Mouse (Mus musculus) kidney, postnatal 4 days (tissue): ENCODE results near the gene Zfp64.
"Not testable (repeated sequence)": the region's sequence is repeated elsewhere in the genome, so short reads cannot be mapped to it uniquely, and the experiment has no call there.

Experiments
- DNase-seq, 2 experiments: peaks; one replicate each; pipeline ENCODE4 v3.0.0; 2021; ENCODE audit warnings: mixed read lengths in 2 of 2

The Zfp64 gene

GRCm38 (mm10) chr2:168892057-168892456 is 63.3 kb downstream of the Zfp64 start:
- DNase-seq, result no peak

DNA sequence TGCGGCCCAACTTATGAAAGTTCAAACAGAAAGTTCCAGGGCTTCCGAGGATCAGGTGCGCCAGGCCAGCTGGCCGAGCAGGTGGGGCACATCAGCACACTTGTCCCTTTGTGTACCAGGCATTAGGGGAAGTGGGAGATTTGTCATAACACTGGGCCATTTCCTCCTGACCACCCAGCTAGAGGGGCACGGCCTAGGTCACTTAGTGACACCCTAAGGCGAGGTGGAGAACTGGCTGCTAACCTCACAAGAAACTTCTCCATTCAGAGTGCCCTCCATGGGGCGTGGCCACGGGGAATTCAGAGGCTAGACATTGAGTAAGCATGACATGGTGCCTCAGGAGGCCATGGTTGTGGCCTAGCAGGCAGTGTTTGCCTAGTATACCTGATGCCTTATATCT is 70.7 kb downstream of the Zfp64 start:
- no peak for DNase-seq

DNA sequence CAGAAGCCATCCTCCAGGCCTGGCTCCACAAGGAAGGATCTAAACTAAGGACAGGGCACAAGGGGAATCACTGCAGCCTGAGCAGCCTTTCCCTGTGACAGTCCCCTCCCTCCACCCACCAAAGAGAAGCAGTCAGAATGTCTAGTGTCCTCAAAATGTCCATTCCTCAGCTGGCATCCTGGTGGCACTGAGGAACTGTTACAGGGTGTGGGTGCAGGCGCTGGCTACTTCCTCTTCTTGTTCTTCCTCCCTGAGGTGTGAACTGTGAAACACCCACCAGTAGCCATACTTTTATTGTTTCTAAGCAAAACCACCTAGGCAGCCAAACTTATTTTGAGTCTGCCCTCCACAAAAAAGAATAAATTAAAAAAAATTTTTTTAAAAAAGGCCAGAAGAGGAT is 72.4 kb downstream of the Zfp64 start:
- DNase-seq, result no peak

DNA sequence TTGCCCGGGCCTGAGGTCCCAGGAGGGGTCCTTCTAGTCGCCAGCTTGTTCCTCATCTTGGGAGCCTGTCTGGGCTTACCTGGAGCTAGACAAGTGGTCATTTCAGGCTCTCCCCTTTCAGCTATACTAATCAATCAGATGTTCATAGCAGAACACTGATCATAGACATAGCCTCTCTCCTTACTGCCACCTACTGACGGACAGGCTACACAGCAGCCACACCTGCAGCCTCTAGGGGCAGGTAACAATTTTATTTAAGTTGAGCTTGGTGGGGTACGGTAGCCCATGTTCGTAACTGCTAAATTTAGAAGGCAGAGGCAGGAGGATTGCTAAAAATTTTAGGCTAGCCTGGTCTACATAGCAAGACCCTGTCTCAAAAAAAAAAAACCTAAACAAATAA is 73.5 kb downstream of the Zfp64 start:
- DNase-seq, result peak; percentile 40 to 41

DNA sequence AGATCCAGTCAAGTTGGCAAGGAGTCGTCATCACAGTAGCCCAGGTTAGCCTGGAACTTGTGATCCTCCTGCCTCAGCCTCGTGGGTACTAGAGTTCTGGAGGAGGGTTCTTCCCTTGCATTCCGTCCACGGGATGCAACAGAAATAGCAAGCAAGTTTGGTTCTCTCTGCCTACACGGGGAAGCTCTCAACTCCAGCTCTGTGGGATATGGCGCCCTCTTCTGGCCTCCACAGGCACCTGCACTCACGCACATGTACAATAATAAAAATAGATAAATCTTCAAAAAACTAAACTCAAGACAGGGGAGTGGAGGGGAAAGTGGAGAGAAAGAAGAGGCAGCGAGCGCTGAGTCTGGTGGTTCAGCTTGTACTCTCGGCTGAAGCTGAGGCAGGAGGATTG is 75.8 kb downstream of the Zfp64 start:
- no peak for DNase-seq

GRCm38 (mm10) chr2:168878708-168879107 is 76.7 kb downstream of the Zfp64 start:
- no peak for DNase-seq

DNA sequence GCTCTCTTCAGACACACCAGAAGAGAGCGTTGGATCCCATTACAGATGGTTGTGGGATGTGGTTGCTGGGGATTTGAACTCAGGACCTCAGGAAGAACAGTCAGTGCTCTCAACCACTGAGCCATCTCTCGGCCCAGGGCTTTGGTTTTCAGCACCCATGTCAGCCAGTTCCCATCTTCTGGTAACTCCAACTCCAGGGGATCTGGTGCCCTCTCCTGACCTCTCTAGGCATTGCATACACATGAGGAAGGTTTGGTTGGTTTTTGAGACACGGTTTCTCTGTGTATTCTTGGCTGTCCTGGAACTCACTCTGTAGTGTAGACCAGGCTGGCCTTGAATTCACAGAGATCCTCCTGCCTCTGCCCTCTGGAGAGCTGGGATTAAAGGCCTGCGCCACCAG is 77.2 kb downstream of the Zfp64 start:
- DNase-seq, result peak in 1 of 2 experiments; percentile 22

- no peak for DNase-seq
These were observed 78.8 kb downstream of the Zfp64 start for GRCm38 (mm10) chr2:168876631-168877030.

DNA sequence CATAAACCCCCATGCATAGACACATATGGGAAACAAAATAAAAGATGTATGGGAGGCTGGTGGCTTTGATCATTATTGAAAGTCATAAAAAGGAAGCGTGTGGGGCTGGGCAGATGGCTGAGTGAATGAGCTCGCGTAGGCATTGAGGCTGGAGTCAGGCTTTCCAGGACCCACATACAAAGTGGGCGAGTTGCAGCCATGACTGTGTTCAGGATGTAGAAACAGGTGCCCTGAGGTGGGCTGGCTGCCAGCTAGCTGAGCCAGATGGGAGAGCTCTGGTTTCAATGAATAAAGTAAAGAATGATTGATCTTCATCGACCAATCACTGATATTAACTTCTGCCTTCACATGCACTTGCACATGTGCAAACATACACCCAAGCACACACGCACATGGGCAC is 80.9 kb downstream of the Zfp64 start:
- DNase-seq, result no peak

DNA sequence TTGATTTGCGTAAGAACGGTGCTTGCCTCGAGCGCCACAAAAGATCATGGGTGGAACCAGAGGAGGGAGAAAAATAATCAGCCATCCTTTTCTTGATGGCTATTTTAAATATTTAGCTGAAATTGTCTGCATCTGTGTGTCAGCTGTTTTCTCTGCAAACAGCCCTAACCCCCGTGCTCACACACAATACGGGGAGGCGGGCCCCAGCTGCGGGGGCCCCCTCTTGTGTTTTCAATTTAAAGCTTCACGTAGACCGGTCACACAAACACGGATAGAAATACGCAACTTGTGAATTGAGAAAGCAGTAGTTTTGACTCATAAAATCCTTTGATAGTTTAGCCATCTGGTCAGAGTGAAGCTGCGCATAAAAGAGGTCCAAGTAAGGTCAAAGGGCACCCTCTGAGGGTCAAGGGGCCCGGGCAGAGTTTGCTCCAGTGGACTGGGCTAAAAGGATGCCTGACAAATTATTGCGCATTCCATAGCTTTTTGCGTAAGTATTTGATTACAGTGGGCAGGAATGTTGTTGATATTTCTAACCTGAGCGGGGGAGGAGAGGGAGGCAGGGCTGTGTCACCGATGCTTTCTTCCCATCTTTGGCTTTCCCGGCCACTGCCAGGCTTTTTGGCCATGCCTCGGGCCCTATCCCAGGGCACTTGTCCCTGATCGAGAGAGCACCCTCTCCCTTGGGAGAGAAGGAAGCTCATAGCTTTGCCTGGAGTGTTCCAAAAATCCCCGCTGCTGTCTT is 83.4 kb downstream of the Zfp64 start:
- DNase-seq, result peak; percentile 25 to 41

GRCm38 (mm10) chr2:168870480-168870879 is 84.9 kb downstream of the Zfp64 start:
- DNase-seq, result peak; percentile 42 to 46

DNA sequence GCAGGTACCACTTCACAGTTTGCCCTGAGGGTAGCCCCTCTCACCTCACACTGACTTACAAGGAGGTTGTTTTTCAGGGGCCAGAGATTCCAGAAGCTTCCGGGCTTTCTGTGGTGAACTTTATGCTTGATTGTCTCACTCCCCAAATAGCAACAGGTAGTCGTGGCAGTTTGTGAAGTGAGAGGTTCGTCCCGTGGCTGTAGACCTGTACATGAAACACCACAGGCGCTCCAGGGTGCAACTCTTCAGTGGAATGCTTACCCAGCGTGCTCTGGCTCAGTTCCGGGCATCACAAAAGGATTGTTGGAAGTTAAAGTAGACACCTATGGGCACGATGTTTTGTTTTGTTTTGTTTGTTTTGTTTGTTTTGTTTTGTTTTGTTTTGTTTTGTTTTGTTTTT is 88.4 kb downstream of the Zfp64 start:
- DNase-seq, result no peak

GRCm38 (mm10) chr2:168866436-168866835 is 89.0 kb downstream of the Zfp64 start:
- DNase-seq, result no peak

DNA sequence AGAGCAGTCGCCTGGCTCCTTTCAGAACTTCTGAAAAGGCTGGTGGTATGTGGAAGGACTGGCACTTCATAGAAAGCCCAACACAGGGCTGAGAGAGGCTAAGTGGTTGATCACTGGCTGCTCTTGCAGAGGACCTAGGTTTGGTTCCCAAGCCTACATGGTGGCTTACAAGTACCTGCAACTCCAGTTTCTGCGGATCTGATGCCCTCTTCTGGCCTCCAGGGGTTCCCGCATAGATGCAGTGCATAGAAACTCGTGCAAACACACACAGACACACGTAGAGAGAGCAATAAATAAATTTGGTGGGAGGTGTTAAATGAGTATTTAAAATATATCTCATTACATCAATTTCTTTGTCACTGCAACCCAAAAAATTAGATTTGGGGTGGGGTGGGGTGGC is 90.5 kb downstream of the Zfp64 start:
- no peak for DNase-seq

- DNase-seq, result no peak
These were observed 92.7 kb downstream of the Zfp64 start for GRCm38 (mm10) chr2:168862694-168863093.

DNA sequence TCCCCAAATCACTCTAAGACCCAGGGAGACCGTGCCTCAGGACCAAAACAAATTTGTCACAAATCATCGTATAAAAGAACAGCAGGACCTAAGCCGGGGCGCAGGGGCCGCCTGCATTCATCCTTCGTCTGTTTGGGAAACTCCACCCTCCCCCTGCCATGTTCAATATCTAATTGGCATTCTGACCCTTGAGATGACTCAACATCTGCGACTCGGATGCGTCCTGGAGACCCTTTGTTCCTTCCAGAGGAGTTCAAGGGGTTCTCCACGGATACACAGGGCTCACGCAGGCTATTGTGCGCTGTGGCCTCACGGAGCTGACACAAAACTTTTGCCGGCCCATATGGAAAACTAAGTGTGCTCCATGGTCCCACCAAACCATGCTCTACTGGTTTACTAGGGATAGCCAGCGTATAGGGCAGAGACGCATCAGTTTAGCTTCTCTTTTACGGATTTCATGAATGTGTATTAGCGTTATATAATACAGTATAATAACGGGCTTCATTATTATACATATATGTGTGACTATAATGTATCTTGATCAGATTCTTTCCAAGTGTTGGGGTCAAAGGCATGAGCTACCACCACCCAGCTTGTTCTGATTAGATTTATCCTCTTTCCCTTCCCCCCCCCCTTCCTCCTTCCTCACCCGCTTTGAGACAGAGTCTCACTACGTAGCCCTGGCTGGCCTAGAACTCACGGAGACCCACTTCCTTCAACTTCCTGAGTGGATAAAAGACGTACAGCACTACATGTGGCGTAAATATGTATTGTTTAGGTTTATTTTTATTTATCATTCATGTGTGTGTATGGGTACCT is 94.3 kb downstream of the Zfp64 start:
- no peak for DNase-seq

DNA sequence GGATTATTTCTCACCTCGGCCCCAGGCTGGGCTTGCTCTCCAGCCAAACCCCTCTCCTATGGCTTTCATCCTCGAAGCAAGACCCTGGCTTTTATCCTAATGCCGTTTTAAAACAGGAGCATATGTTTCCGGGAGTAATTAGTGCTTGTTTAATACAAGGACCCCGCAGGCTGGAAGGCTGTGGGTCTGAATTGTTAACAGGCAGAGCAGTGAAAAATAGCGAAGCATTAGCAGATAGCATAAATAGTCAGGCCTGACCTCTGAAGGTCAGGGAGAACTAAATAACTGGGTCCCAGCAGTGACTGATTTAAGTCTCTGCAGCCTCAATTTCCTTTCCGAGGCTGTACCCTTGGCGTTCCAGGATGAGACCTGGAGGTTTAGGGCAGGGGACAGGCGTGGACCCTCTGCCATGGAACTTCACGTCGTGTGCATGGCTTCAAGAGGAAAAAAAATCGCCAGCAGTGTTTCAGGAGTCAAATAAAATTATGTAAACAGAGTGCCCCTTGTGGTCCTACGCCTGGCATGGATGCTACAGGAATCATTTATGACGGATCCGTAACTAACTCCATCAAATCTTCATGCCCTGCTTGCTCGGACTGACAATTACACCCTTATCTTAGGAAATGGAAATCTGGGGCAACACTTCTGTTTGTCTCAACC is 95.2 kb downstream of the Zfp64 start:
- no peak for DNase-seq

GRCm38 (mm10) chr2:168856638-168857037 is 98.7 kb downstream of the Zfp64 start:
- no peak for DNase-seq

GRCm38 (mm10) chr2:168854777-168855176 is 100.6 kb downstream of the Zfp64 start:
- DNase-seq, result no peak

GRCm38 (mm10) chr2:168853869-168854268 is 101.5 kb downstream of the Zfp64 start:
- not testable (repeated sequence) for DNase-seq

DNA sequence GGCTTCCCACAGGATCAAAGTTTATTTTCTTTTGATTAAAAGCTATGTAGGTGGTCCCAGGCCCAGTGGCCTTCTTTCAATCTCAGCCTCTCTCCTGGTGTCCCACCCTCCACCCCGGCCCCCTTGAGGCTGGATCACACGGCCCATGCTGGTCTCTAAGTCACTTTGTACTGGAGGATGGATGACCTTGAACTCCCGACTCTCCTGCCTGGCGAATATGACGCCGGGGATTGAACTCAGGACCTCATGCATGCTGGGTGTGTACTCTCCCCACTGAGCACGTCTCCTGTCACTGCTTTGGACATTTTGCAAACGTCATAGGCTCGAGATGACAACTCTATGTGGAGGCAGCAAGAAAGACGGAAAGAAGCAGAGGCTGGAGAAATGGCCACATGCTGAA is 103.8 kb downstream of the Zfp64 start:
- DNase-seq, result no peak

- DNase-seq, result no peak
These were observed 106.8 kb downstream of the Zfp64 start for GRCm38 (mm10) chr2:168848553-168848952.

- no peak for DNase-seq
These were observed 109.1 kb downstream of the Zfp64 start for GRCm38 (mm10) chr2:168846180-168846720.
